Mouse (Mus musculus): ENCODE results near the gene A3galt2. TPM values are rescaled to one million over a fixed set of nuclear protein-coding genes. Genes with fewer than 3 reads are reported as not detected.

The A3galt2 gene
- polyA plus RNA-seq, 1 experiment, result 0.13 TPM

GRCm38 (mm10) chr4:128710286-128710685 lies 44.9 kb upstream of the A3galt2 start:
- no peaks in the 10 kb centered on the region for H3K36me3 ChIP-seq (ENCODE audit: control insufficient read depth, insufficient read depth)
- H3K27me3 ChIP-seq (ENCODE audit: control insufficient read depth, insufficient read depth, insufficient read length), result no peaks in the 10 kb centered on the region
- no peak overlapping the region for H3ac ChIP-seq (ENCODE audit: control insufficient read depth, insufficient read length)
- no peak for TF ChIP-seq REST (IDR thresholded peaks at IDR 0.05; ENCODE audit: insufficient read depth, insufficient read length)
- no peak for TF ChIP-seq MAX (IDR thresholded peaks at IDR 0.05; ENCODE audit: low read depth)
- no peak for TF ChIP-seq TCF3 (IDR thresholded peaks at IDR 0.05; ENCODE audit: insufficient read length, low read depth)
- no peak for TF ChIP-seq POLR2A (IDR thresholded peaks at IDR 0.05; ENCODE audit: insufficient read length, low read depth)
- TF ChIP-seq E2F4 (IDR thresholded peaks at IDR 0.05; ENCODE audit: insufficient read depth), result no peak
- no peak for TF ChIP-seq SRF (IDR thresholded peaks at IDR 0.05; ENCODE audit: control insufficient read depth, insufficient read length, low read depth)
- no peak for TF ChIP-seq USF1 (IDR thresholded peaks at IDR 0.05; ENCODE audit: low read depth)
- no peak for TF ChIP-seq MYOG (IDR thresholded peaks at IDR 0.05; ENCODE audit: control insufficient read depth in 1 of 3, insufficient read depth in 1 of 3, insufficient read length in 2 of 3, low read depth in 2 of 3)
- H3K4me3 ChIP-seq, result no peak overlapping the region
- H3K4me2 ChIP-seq (ENCODE audit: low read depth), result no peak overlapping the region
- no peaks in the 10 kb centered on the region for H3K79me2 ChIP-seq (ENCODE audit: control insufficient read depth, insufficient read depth)

DNA sequence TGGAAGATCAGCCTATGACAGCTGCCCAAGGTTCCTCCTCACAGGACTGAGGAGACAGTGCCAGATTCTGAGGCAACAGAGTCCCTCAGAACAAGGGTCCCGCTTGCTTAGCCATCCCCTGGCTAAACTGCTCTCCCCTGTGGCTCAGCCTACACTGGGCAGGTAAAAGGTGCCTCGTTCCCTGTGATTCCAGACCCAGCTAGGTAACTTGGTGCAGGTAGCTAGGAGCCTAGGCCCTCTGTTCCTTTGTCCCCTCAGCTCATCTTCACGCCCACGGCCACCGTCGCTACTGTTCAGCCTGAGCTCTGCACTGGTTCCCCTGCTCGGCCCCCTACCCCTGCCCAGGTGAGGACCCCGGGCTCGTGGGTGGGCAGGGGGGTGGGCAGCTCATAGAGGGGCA lies 44.4 kb upstream of the A3galt2 start:
- Histone ChIP-seq H3K36me3 (ENCODE audit: control insufficient read depth, insufficient read depth) (no peaks in the 10 kb centered on the region), H3K79me2 (ENCODE audit: control insufficient read depth, insufficient read depth) (no peaks in the 10 kb centered on the region), H3K4me3 (peak overlapping the region; percentile 24), H3ac (ENCODE audit: control insufficient read depth, insufficient read length) (no peak overlapping the region), H3K27me3 (ENCODE audit: control insufficient read depth, insufficient read depth, insufficient read length) (no peaks in the 10 kb centered on the region), H3K4me2 (ENCODE audit: low read depth) (no peak overlapping the region)
- TF ChIP-seq MYOG (IDR thresholded peaks at IDR 0.05; ENCODE audit: control insufficient read depth in 1 of 3, insufficient read depth in 1 of 3, insufficient read length in 2 of 3, low read depth in 2 of 3), result no peak
- no peak for TF ChIP-seq REST (IDR thresholded peaks at IDR 0.05; ENCODE audit: insufficient read depth, insufficient read length)
- no peak for TF ChIP-seq TCF3 (IDR thresholded peaks at IDR 0.05; ENCODE audit: insufficient read length, low read depth)
- no peak for TF ChIP-seq MYOD1 (IDR thresholded peaks at IDR 0.05; ENCODE audit: control insufficient read depth in 1 of 3, insufficient read length in 2 of 3, low read depth in 2 of 3)
- no peak for TF ChIP-seq E2F4 (IDR thresholded peaks at IDR 0.05; ENCODE audit: insufficient read depth)
- TF ChIP-seq CEBPB (IDR thresholded peaks at IDR 0.05; ENCODE audit: insufficient read depth, poor library complexity, severe bottlenecking), result no peak
- TF ChIP-seq TCF12 (IDR thresholded peaks at IDR 0.05; ENCODE audit: insufficient read depth, poor library complexity, severe bottlenecking), result no peak
- no peak for TF ChIP-seq MAX (IDR thresholded peaks at IDR 0.05; ENCODE audit: low read depth)
- TF ChIP-seq USF1 (IDR thresholded peaks at IDR 0.05; ENCODE audit: low read depth), result no peak
- no peak for TF ChIP-seq POLR2AphosphoS2 (IDR thresholded peaks at IDR 0.05; ENCODE audit: insufficient read length, low read depth)
- TF ChIP-seq SRF (IDR thresholded peaks at IDR 0.05; ENCODE audit: control insufficient read depth, insufficient read length, low read depth), result no peak
- TF ChIP-seq POLR2A (IDR thresholded peaks at IDR 0.05; ENCODE audit: insufficient read length, low read depth), result no peak

- no peaks in the 10 kb centered on the region for H3K27me3 ChIP-seq (ENCODE audit: control insufficient read depth, insufficient read depth, insufficient read length)
- peak overlapping the region; percentile 1 for H3ac ChIP-seq (ENCODE audit: control insufficient read depth, insufficient read length)
- H3K4me2 ChIP-seq (ENCODE audit: low read depth), result peak overlapping the region; percentile 93
- H3K79me2 ChIP-seq (ENCODE audit: control insufficient read depth, insufficient read depth), result no peaks in the 10 kb centered on the region
- H3K4me3 ChIP-seq, result peak overlapping the region; percentile 24
- TF ChIP-seq POLR2A (IDR thresholded peaks at IDR 0.05; ENCODE audit: insufficient read length, low read depth) (peak; percentile 36), CEBPB (IDR thresholded peaks at IDR 0.05; ENCODE audit: insufficient read depth, poor library complexity, severe bottlenecking) (no peak), SRF (IDR thresholded peaks at IDR 0.05; ENCODE audit: control insufficient read depth, insufficient read length, low read depth) (peak; percentile 18)
- no peaks in the 10 kb centered on the region for H3K36me3 ChIP-seq (ENCODE audit: control insufficient read depth, insufficient read depth)
These were observed 43.6 kb upstream of the A3galt2 start for GRCm38 (mm10) chr4:128711455-128712135.

- no peaks in the 10 kb centered on the region for H3K27me3 ChIP-seq (ENCODE audit: control insufficient read depth, insufficient read depth, insufficient read length)
- H3K36me3 ChIP-seq (ENCODE audit: control insufficient read depth, insufficient read depth), result no peaks in the 10 kb centered on the region
- H3K4me3 ChIP-seq, result peak overlapping the region; percentile 24
- H3K4me2 ChIP-seq (ENCODE audit: low read depth), result peak overlapping the region; percentile 93
- H3K79me2 ChIP-seq (ENCODE audit: control insufficient read depth, insufficient read depth), result no peaks in the 10 kb centered on the region
- H3ac ChIP-seq (ENCODE audit: control insufficient read depth, insufficient read length), result peak overlapping the region; percentile 1
- TF ChIP-seq CEBPB (IDR thresholded peaks at IDR 0.05; ENCODE audit: insufficient read depth, poor library complexity, severe bottlenecking) (no peak), MYOG (IDR thresholded peaks at IDR 0.05; ENCODE audit: control insufficient read depth in 1 of 3, insufficient read depth in 1 of 3, insufficient read length in 2 of 3, low read depth in 2 of 3) (no peak), TCF3 (IDR thresholded peaks at IDR 0.05; ENCODE audit: insufficient read length, low read depth) (no peak), MAX (IDR thresholded peaks at IDR 0.05; ENCODE audit: low read depth) (no peak), MYOD1 (IDR thresholded peaks at IDR 0.05; ENCODE audit: control insufficient read depth in 1 of 3, insufficient read length in 2 of 3, low read depth in 2 of 3) (peak in 1 of 3 experiments; percentile 3), TCF12 (IDR thresholded peaks at IDR 0.05; ENCODE audit: insufficient read depth, poor library complexity, severe bottlenecking) (no peak), SRF (IDR thresholded peaks at IDR 0.05; ENCODE audit: control insufficient read depth, insufficient read length, low read depth) (no peak), E2F4 (IDR thresholded peaks at IDR 0.05; ENCODE audit: insufficient read depth) (no peak), POLR2A (IDR thresholded peaks at IDR 0.05; ENCODE audit: insufficient read length, low read depth) (peak; percentile 34), REST (IDR thresholded peaks at IDR 0.05; ENCODE audit: insufficient read depth, insufficient read length) (no peak), POLR2AphosphoS2 (IDR thresholded peaks at IDR 0.05; ENCODE audit: insufficient read length, low read depth) (no peak), USF1 (IDR thresholded peaks at IDR 0.05; ENCODE audit: low read depth) (no peak)
These were observed 43.0 kb upstream of the A3galt2 start for GRCm38 (mm10) chr4:128712136-128712655.

- TF ChIP-seq POLR2AphosphoS2 (IDR thresholded peaks at IDR 0.05; ENCODE audit: insufficient read length, low read depth) (no peak), E2F4 (IDR thresholded peaks at IDR 0.05; ENCODE audit: insufficient read depth) (no peak), SRF (IDR thresholded peaks at IDR 0.05; ENCODE audit: control insufficient read depth, insufficient read length, low read depth) (no peak), REST (IDR thresholded peaks at IDR 0.05; ENCODE audit: insufficient read depth, insufficient read length) (no peak), MYOG (IDR thresholded peaks at IDR 0.05; ENCODE audit: control insufficient read depth in 1 of 3, insufficient read depth in 1 of 3, insufficient read length in 2 of 3, low read depth in 2 of 3) (no peak), TCF12 (IDR thresholded peaks at IDR 0.05; ENCODE audit: insufficient read depth, poor library complexity, severe bottlenecking) (no peak), MYOD1 (IDR thresholded peaks at IDR 0.05; ENCODE audit: control insufficient read depth in 1 of 3, insufficient read length in 2 of 3, low read depth in 2 of 3) (no peak), POLR2A (IDR thresholded peaks at IDR 0.05; ENCODE audit: insufficient read length, low read depth) (no peak), MAX (IDR thresholded peaks at IDR 0.05; ENCODE audit: low read depth) (no peak), USF1 (IDR thresholded peaks at IDR 0.05; ENCODE audit: low read depth) (no peak), CEBPB (IDR thresholded peaks at IDR 0.05; ENCODE audit: insufficient read depth, poor library complexity, severe bottlenecking) (no peak), TCF3 (IDR thresholded peaks at IDR 0.05; ENCODE audit: insufficient read length, low read depth) (no peak)
- Histone ChIP-seq H3K36me3 (ENCODE audit: control insufficient read depth, insufficient read depth) (no peaks in the 10 kb centered on the region), H3ac (ENCODE audit: control insufficient read depth, insufficient read length) (no peak overlapping the region), H3K27me3 (ENCODE audit: control insufficient read depth, insufficient read depth, insufficient read length) (no peaks in the 10 kb centered on the region), H3K4me2 (ENCODE audit: low read depth) (peak overlapping the region; percentile 93), H3K79me2 (ENCODE audit: control insufficient read depth, insufficient read depth) (no peaks in the 10 kb centered on the region), H3K4me3 (peak overlapping the region; percentile 24)
These were observed 42.2 kb upstream of the A3galt2 start for GRCm38 (mm10) chr4:128712941-128713340.

All from myocyte (in vitro differentiated cells).